Mouse (Mus musculus): ENCODE data around the gene Mybpc2. TPM values are rescaled to one million over a fixed set of nuclear protein-coding genes. Genes with fewer than 3 reads are reported as not detected.

The Mybpc2 gene
- polyA plus RNA-seq, 1 experiment from 2014 or later, result 0.22 TPM

GRCm38 (mm10) chr7:44531946-44532732 lies 7.7 kb upstream of the Mybpc2 start, which contains the start of gene Spib:
Gene Spib (minus strand): TSS chr7:44532071.
- no peak within 1 kb of the TSS for H3K9ac ChIP-seq
- 81% methylated on average over 4 of the region's 4 CpGs for WGBS
- no peaks in the 10 kb centered on the region for H3K9me3 ChIP-seq
- no peak within 1 kb of the TSS for H3K27ac ChIP-seq (replicated peaks)
- no peak within 1 kb of the TSS for H3K4me3 ChIP-seq
- H3K36me3 ChIP-seq, result peaks cover 29% of the 10 kb centered on the region
- no peak within 1 kb of the TSS for H3K4me2 ChIP-seq
- peaks cover 7% of the 10 kb centered on the region for H3K4me1 ChIP-seq (replicated peaks)
- H3K27me3 ChIP-seq, result peaks cover 30% of the 10 kb centered on the region
- no peak for ATAC-seq (ENCODE audit: low read depth)

GRCm38 (mm10) chr7:44531207-44531606 lies 6.8 kb upstream of the Mybpc2 start:
- peaks cover 39% of the 10 kb centered on the region for H3K27me3 ChIP-seq
- H3K9me3 ChIP-seq, result no peaks in the 10 kb centered on the region
- peaks cover 21% of the 10 kb centered on the region; the same call in 1 of the 2 replicates for H3K36me3 ChIP-seq
- no peak overlapping the region for H3K4me3 ChIP-seq
- H3K9ac ChIP-seq, result no peak overlapping the region
- no peak for ATAC-seq (ENCODE audit: low read depth)
- no peak overlapping the region for H3K4me2 ChIP-seq
- no peak overlapping the region for H3K27ac ChIP-seq (replicated peaks)
- H3K4me1 ChIP-seq (replicated peaks), result peaks cover 7% of the 10 kb centered on the region
- 54% methylated on average over 5 of the region's 5 CpGs for WGBS

- WGBS, result 87% methylated on average over 3 of the region's 3 CpGs
- no peak overlapping the region for H3K27ac ChIP-seq (replicated peaks)
- no peak overlapping the region for H3K4me3 ChIP-seq
- no peak overlapping the region for H3K9ac ChIP-seq
- H3K9me3 ChIP-seq, result no peaks in the 10 kb centered on the region
- ATAC-seq (ENCODE audit: low read depth), result no peak
- peaks cover 46% of the 10 kb centered on the region for H3K27me3 ChIP-seq
- no peak overlapping the region for H3K4me2 ChIP-seq
- H3K4me1 ChIP-seq (replicated peaks), result peaks cover 7% of the 10 kb centered on the region
- peaks cover 14% of the 10 kb centered on the region; the same call in 1 of the 2 replicates for H3K36me3 ChIP-seq
These were observed 6.1 kb upstream of the Mybpc2 start for GRCm38 (mm10) chr7:44530507-44530906.

- no peak overlapping the region for H3K9ac ChIP-seq
- 68% methylated on average over 5 of the region's 5 CpGs for WGBS
- H3K4me3 ChIP-seq, result no peak overlapping the region
- no peak overlapping the region for H3K27ac ChIP-seq (replicated peaks)
- H3K4me2 ChIP-seq, result no peak overlapping the region
- H3K4me1 ChIP-seq (replicated peaks), result peaks cover 12% of the 10 kb centered on the region
- ATAC-seq (ENCODE audit: low read depth), result no peak
- no peaks in the 10 kb centered on the region for H3K9me3 ChIP-seq
- peaks cover 56% of the 10 kb centered on the region for H3K27me3 ChIP-seq
- H3K36me3 ChIP-seq, result peaks cover 8% of the 10 kb centered on the region; the same call in 1 of the 2 replicates
These were observed 5.1 kb upstream of the Mybpc2 start for GRCm38 (mm10) chr7:44529518-44529917.

GRCm38 (mm10) chr7:44527483-44528398 lies 3.3 kb upstream of the Mybpc2 start:
- H3K4me3 ChIP-seq, result peak overlapping the region; percentile 32
- H3K27me3 ChIP-seq, result peaks cover 74% of the 10 kb centered on the region
- no peak overlapping the region for H3K27ac ChIP-seq (replicated peaks)
- no peaks in the 10 kb centered on the region for H3K36me3 ChIP-seq
- peaks cover 12% of the 10 kb centered on the region for H3K4me1 ChIP-seq (replicated peaks)
- H3K9ac ChIP-seq, result peak overlapping the region; percentile 58
- H3K9me3 ChIP-seq, result no peaks in the 10 kb centered on the region
- WGBS, result 5% methylated on average over 40 of the region's 40 CpGs
- ATAC-seq (ENCODE audit: low read depth), result peak; percentile 42; the same call in 1 of the 2 replicates
- H3K4me2 ChIP-seq, result peak overlapping the region; percentile 61

GRCm38 (mm10) chr7:44526414-44527154 lies 2.1 kb upstream of the Mybpc2 start:
- H3K36me3 ChIP-seq, result no peaks in the 10 kb centered on the region
- H3K9me3 ChIP-seq, result no peaks in the 10 kb centered on the region
- peaks cover 15% of the 10 kb centered on the region for H3K4me1 ChIP-seq (replicated peaks)
- ATAC-seq (ENCODE audit: low read depth), result no peak
- no peak overlapping the region for H3K4me3 ChIP-seq
- H3K4me2 ChIP-seq, result no peak overlapping the region
- H3K27me3 ChIP-seq, result peaks cover 86% of the 10 kb centered on the region
- WGBS, result 90% methylated on average over 14 of the region's 14 CpGs
- H3K27ac ChIP-seq (replicated peaks), result no peak overlapping the region
- no peak overlapping the region for H3K9ac ChIP-seq

- Histone ChIP-seq H3K4me1 (replicated peaks) (peaks cover 17% of the 10 kb centered on the region), H3K9me3 (no peaks in the 10 kb centered on the region), H3K4me3 (no peak overlapping the region), H3K27me3 (peaks cover 95% of the 10 kb centered on the region), H3K36me3 (no peaks in the 10 kb centered on the region), H3K9ac (peak overlapping the region; percentile 53), H3K4me2 (peak overlapping the region; percentile 30), H3K27ac (replicated peaks) (no peak overlapping the region)
- ATAC-seq (ENCODE audit: low read depth), result no peak
- 15% methylated on average over 22 of the region's 22 CpGs for WGBS
These were observed 823 bp upstream of the Mybpc2 start for GRCm38 (mm10) chr7:44525126-44525832.

GRCm38 (mm10) chr7:44523056-44523455 lies 1.4 kb downstream of the Mybpc2 start:
- 75% methylated on average over 2 of the region's 2 CpGs for WGBS
- no peak overlapping the region for H3K4me2 ChIP-seq
- no peak overlapping the region for H3K27ac ChIP-seq (replicated peaks)
- H3K9me3 ChIP-seq, result no peaks in the 10 kb centered on the region
- no peaks in the 10 kb centered on the region for H3K36me3 ChIP-seq
- H3K9ac ChIP-seq, result no peak overlapping the region
- no peak for ATAC-seq (ENCODE audit: low read depth)
- H3K4me3 ChIP-seq, result no peak overlapping the region
- H3K27me3 ChIP-seq, result peaks cover 74% of the 10 kb centered on the region
- H3K4me1 ChIP-seq (replicated peaks), result peaks cover 15% of the 10 kb centered on the region

GRCm38 (mm10) chr7:44521710-44522109 lies 2.7 kb downstream of the Mybpc2 start:
- Histone ChIP-seq H3K4me3 (peak overlapping the region; percentile 11; the same call in 1 of the 2 replicates), H3K4me2 (peak overlapping the region; percentile 21; the same call in 1 of the 2 replicates)
- ATAC-seq (ENCODE audit: low read depth), result 0 out of 2 replicates have a peak, but pooled peaks have one; percentile 44

GRCm38 (mm10) chr7:44520990-44521389 lies 3.5 kb downstream of the Mybpc2 start:
- WGBS, result 66% methylated on average over 3 of the region's 3 CpGs
- no peak for ATAC-seq (ENCODE audit: low read depth)

More at GRCm38 (mm10) chr7:44521710-44522109, 2.7 kb downstream of the Mybpc2 start:
- H3K9me3 ChIP-seq, result no peaks in the 10 kb centered on the region
- H3K27ac ChIP-seq (replicated peaks), result no peak overlapping the region
- peaks cover 70% of the 10 kb centered on the region for H3K27me3 ChIP-seq
- 3% methylated on average over 20 of the region's 20 CpGs for WGBS
- H3K36me3 ChIP-seq, result no peaks in the 10 kb centered on the region
- H3K9ac ChIP-seq, result peak overlapping the region; percentile 50; the same call in 1 of the 2 replicates
- H3K4me1 ChIP-seq (replicated peaks), result peaks cover 10% of the 10 kb centered on the region

More at GRCm38 (mm10) chr7:44520990-44521389, 3.5 kb downstream of the Mybpc2 start:
- H3K4me3 ChIP-seq, result no peak overlapping the region
- H3K27me3 ChIP-seq, result peaks cover 63% of the 10 kb centered on the region
- H3K27ac ChIP-seq (replicated peaks), result no peak overlapping the region
- H3K4me1 ChIP-seq (replicated peaks), result peaks cover 10% of the 10 kb centered on the region
- H3K9me3 ChIP-seq, result no peaks in the 10 kb centered on the region
- no peak overlapping the region for H3K4me2 ChIP-seq
- no peak overlapping the region for H3K9ac ChIP-seq
- no peaks in the 10 kb centered on the region for H3K36me3 ChIP-seq

All from neural tube, embryonic 13.5 days (tissue).